Mouse (Mus musculus): ENCODE measurements around the gene Tspan11. TPM values are rescaled to one million over a fixed set of nuclear protein-coding genes. Genes with fewer than 3 reads are reported as not detected.

The Tspan11 gene
- total RNA-seq, 2 experiments from 2014 or later = 2.8 to 4.7 TPM

- no peak for DNase-seq (ENCODE audit: low spot score in 2 of 2)
These were observed 100.0 kb downstream of the Tspan11 start for GRCm38 (mm10) chr6:127987374-127987773.

- DNase-seq (ENCODE audit: low spot score in 2 of 2) = no peak
These were observed 101.6 kb downstream of the Tspan11 start for GRCm38 (mm10) chr6:127988944-127989494.

- DNase-seq (ENCODE audit: low spot score in 2 of 2) = peak; percentile 73 to 87
These were observed 102.3 kb downstream of the Tspan11 start for GRCm38 (mm10) chr6:127989624-127990212.

DNA sequence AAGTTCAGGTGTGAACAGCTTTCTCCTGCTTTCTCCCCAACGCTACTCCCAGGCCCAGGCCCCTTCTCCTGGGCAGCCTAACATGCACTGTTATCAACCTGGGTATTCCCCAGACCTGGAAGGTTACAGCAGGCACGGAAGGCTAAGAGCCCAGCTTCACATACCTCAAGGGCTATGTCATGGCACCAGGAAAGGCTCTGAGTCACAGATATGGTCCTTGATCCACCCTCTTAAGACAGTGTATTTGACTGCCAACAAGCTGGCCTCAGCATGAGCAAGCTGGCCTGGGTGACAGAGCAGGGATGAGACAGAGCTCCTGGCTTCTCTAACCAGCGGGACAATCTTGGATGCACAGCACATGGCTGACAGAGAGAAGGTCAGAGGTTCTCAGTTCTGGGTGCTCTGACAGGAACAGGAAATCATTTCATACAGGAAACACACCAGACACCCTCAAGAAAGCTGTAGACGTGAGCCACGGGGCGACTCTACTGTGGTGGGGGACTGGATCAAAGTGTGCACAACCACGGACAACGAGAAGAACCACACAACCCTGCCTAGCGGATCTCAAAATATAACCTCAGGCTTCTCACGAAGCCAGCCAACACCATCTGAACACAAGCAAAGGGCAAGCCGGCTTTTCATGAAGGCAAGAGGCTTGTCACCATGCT is 104.3 kb downstream of the Tspan11 start:
- no peak for DNase-seq (ENCODE audit: low spot score in 2 of 2)

DNA sequence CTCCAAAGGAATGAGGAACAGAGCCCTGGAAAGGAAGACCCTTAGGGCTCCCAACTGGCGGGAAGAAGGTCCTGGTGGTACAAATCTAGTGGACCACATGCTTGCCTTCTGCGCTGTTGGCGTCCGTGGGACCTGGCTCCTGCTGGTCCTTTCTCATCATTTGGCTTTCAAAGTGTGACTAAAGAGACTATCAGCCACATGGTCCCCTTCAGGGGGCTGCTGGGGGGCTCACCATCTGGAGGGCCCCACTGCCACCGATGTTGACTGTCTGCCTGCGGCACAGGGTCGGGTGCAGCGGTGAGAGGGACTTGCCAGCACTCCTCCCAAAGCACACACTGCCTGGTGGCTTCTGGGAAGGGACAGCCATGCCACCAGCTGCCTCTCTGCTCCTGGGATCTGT is 105.6 kb downstream of the Tspan11 start:
- DNase-seq (ENCODE audit: low spot score in 2 of 2) = peak in 1 of 2 experiments; percentile 72

- DNase-seq (ENCODE audit: low spot score in 2 of 2) = no peak
These were observed 109.5 kb downstream of the Tspan11 start for GRCm38 (mm10) chr6:127996928-127997327.

DNA sequence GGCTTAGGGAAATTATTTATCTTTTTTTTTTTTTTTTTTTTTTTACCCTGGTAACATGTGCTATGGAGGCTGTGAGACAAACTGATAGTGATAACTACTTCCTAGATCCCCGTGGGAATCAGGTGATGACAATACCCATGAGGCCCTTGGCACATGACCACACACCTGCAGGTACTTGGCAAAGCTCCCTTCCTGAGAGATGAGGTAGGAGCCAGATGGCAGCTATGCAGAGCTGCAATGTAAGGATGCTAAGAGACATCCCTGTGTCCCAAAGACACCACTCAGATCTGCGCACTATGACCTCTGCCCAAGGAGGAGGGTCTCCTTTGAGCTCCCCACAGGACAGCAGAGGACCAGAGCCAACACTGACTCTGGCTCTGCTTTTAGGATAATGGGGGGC is 111.7 kb downstream of the Tspan11 start:
- no peak for DNase-seq (ENCODE audit: low spot score in 2 of 2)

- DNase-seq (ENCODE audit: low spot score in 2 of 2) = peak; percentile 51 to 76
These were observed 113.4 kb downstream of the Tspan11 start for GRCm38 (mm10) chr6:128000777-128001176.

DNA sequence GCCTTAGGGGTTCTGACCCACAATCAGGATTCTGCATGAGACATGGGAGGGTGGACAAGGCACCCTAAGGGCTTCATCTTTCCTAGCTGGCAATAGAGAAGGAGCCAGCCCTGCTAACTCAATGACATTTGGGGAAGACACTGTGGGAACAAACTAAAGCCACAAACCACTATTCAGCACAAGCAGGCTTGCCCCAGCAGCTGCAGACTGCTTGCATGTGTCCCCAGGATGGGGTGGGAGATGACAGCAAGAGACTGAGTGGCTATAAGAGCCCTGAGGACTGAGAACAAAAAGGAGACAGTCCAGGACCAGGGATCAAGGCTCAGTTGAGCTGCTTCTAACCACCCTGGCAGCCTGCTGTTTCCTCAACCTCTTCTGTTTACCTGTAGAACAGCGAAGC is 114.2 kb downstream of the Tspan11 start:
- no peak for DNase-seq (ENCODE audit: low spot score in 2 of 2)

- DNase-seq (ENCODE audit: low spot score in 2 of 2) = no peak
These were observed 114.7 kb downstream of the Tspan11 start for GRCm38 (mm10) chr6:128002104-128002503.

DNA sequence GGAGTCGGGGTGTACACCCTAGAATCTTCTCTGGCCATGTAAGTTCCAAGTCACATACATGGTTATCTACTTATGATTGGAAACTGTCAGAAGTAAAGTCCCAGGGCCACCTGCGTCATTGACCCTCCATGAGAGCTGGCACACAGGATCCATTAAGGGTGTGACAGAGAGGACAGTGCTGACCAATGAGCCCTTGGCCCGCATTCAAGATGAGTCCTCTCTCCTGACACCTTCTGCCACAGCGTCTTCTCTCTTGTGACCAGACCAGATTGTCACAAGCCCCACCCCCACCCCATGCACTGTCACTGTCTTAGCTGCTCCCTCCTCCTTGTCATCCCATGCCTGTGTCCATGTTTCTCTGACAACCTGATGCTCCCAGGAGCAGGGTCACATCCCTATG is 115.3 kb downstream of the Tspan11 start:
- no peak for DNase-seq (ENCODE audit: low spot score in 2 of 2)

DNA sequence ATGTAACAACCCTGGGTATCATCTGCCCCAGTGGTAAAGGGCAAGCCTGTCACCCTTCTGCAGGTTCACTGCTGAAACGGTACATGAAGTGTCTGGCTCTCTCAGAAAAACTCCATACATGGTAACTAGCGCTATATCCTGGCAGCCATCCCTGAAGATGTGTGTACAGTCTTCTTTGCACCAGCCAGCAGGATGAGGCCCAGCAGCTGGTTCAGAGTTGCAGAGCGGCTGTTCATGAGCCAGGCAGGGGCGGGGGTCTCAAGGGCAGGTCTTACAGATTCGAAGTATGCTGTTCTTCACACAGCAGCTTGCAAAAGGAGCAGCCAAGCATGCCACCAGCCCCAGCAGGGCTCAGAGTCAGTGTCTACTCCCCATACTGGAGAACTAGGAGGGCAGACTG is 116.2 kb downstream of the Tspan11 start:
- no peak for DNase-seq (ENCODE audit: low spot score in 2 of 2)

Other genes starting within 250 kb of the Tspan11 start
- gene Prmt8, start 118.1 kb upstream of the Tspan11 start, total RNA-seq (2021) = 10 to 100 TPM; 85.2 to 90.9 TPM

All from layer of hippocampus, postnatal 14 days (tissue).